Mouse (Mus musculus): ENCODE data around the gene Pabpc6. TPM values are rescaled to one million over a fixed set of nuclear protein-coding genes. Genes with fewer than 3 reads are reported as not detected.

Gene Pabpc6
- not detected for total RNA-seq (2021)
- long read RNA-seq, experiment 1: 0 reads
- long read RNA-seq, experiment 2: 0 reads

- DNase-seq: no peak
Observed at GRCm38 (mm10) chr17:9669283-9669905, at the start of gene Pabpc6. Gene Pabpc6, minus strand, starts transcription at chr17:9669717.

DNA sequence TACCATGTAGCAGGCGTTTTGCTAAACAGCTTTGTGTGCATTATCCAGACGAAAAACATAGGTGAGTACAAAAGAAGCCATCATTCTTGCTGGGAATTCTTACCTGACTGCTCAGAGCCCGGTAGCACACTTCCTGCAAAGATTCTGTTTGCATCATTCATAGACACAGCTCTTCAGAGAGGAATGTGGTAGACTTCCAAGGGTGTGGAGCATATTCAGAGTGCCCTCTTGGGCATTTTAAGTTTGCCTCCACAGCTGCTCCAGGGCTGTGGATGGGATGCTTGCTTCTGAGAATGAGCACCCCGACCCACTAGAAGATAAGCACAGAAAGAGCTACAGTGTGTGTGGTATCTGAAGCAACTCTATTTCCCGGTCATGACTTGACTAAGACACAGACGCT is 41.4 kb upstream of the Pabpc6 start:
- no peak for DNase-seq

GRCm38 (mm10) chr17:9708888-9709287 is 39.4 kb upstream of the Pabpc6 start:
- no peak for DNase-seq

GRCm38 (mm10) chr17:9707356-9707755 is 37.8 kb upstream of the Pabpc6 start:
- DNase-seq: no peak

- DNase-seq: no peak
Observed at GRCm38 (mm10) chr17:9697763-9698162, 28.2 kb upstream of the Pabpc6 start.

DNA sequence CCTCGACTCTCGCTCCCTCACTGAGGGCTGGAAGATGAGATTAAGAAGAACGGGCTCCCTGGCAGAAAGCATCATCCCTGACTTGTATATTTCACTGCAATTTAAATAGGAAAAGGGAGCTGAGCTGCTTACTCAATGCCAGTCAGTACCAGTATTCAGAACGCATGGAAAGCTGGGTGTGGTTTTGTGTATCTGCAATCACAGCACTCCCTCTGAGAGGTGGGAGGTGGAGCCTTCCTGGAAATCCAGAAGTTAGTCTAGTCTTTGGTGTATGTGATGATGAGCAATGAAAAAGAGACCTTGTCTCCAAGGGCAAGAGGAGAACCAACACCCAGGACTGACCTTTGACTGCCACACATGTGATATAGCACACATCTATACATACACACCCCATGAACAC is 21.7 kb upstream of the Pabpc6 start:
- DNase-seq: no peak

DNA sequence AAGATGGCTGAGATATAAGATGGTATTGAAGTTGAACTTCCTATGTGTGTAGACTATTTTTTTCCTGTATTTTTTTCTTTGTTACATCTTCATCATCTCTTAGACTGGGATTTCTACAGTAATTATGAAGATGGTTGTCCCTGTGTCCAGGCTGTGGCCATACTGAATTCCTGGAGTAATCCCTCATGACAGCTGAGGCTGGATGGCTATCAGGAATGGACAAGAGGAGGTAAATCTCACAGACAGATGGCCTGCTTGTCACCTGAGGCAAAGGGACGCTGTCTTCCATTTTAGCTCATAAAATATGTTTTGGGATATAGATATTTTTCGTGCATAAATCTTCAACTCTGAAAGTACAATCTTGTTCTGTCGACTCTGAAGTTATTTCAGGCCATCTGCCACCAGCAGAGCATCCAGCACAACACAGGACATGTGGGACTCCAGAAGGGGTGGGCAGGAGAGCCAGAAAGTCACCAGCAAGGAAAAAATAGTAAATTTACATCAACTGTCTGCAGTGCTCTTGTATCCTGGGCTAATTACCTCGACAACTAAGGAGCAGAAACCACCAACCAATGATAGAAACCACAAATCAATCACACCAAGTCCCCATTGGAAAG is 14.1 kb upstream of the Pabpc6 start:
- DNase-seq: no peak

- no peak for DNase-seq
Observed at GRCm38 (mm10) chr17:9680741-9681140, 11.2 kb upstream of the Pabpc6 start.

DNA sequence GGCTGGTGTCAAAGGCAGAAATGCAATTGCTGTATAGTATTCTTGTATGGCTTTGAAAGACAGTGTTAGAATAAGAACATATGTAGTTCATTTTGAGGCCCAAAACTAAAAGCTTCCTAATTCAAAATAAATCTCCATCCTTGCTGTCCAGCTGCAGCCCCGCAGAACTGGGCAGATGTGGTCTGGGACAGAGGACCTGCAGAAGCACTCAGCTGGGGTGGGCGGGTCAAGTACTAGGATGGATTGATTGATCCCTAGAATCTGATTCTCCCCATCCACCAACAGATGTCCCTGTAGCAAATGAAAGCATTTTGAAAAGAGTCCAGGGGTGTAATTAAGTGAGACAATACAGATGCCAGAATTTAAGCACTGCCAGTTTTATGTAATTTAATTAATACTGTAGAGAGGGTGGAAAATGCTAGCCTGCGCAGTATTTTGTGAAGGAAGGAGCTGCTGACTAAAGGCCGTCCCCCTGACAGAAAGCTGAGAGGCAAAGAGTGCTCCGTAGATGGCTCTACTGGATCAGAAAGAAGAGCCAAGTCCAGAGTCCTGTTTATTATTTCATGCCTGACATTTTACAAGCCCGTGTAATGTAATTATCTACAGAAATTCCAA is 5.8 kb upstream of the Pabpc6 start:
- no peak for DNase-seq

- DNase-seq: no peak
Observed at GRCm38 (mm10) chr17:9667955-9668354, 1.6 kb downstream of the Pabpc6 start.

GRCm38 (mm10) chr17:9658651-9659050 is 10.9 kb downstream of the Pabpc6 start:
- no peak for DNase-seq

- DNase-seq: no peak
Observed at GRCm38 (mm10) chr17:9654155-9654554, 15.4 kb downstream of the Pabpc6 start.

DNA sequence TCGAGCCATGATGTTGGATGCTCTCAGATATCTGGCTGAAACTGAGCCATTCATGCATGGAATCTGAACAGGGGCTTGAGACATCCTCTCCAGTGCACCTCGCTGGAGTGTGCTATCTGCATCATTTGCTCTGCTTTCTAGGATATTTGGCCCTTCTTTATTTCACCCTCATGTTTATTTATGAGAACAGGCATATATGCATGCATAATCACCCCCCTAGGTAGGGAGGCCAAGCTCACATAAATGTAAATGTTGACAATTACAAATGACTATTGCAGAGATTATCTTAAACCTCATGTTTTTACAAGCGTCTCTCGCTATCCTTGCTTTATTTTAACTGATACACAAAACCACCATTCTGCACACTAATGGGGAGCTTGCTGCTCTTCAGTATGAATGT is 21.9 kb downstream of the Pabpc6 start:
- DNase-seq: no peak

DNA sequence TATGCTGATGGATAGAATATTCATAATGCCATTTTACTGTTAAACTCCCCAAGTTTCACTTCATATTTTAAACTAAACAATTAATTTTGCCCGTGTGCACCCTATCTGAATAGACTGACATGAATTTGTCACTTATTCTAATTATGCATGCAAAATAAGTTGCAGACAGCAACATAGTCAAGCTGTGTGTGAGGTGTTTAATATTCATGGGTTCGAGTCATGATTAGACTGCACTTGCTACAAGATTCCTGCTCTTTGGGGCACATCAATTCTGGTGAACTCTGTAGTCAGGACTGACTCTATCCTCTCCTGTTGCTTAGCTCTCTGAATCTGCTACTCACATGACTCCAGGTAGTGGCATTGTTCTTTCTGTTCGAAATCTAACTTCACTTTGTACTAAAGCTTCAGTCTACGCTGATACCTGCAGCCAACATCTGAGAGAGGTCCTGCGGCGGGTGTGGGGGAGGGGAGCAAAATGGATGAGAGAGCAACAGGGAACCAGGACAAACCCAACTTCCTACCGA is 25.8 kb downstream of the Pabpc6 start:
- DNase-seq: no peak

DNA sequence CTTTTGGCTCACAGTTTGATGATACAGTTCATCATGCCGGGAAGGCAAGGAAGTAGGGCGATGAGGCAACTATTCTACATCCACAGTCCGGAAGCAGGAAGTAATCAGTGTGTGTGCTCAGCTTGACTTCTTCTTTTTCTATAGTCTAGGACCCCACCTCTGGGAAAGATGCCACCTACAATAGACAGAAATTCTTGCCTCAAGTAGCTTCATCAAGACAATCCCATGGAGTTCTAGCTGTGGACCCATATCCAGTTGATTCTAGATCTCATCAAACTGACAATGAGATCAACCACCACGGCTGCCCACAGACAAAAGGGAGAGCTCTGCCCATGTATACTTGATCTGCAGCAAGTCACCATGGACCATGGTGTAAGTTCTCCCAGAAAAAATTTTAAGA is 32.5 kb downstream of the Pabpc6 start:
- no peak for DNase-seq

GRCm38 (mm10) chr17:9632579-9633252 is 36.8 kb downstream of the Pabpc6 start:
- no peak for DNase-seq

GRCm38 (mm10) chr17:9632140-9632539 is 37.4 kb downstream of the Pabpc6 start:
- no peak for DNase-seq

GRCm38 (mm10) chr17:9631081-9631480 is 38.4 kb downstream of the Pabpc6 start:
- DNase-seq: no peak

DNA sequence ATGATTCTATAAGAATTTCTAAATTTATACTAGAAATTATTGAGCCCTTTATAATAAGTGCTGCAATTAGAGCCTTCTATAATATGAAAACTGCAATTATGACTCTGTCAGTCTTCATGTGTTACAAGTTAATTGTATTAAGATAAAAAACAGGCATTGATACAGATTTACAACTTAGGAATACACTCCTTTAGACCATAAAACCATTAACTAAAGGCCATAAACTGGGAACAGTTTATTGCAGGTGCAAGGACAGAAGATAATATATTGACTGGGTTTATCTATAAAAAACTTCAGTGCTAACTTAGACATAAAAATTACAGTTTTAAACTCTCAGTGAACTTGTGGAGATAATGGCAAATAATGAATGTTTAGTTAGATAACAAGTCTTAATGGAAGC is 42.5 kb downstream of the Pabpc6 start:
- no peak for DNase-seq

Data from gastrocnemius, postnatal 25 days (tissue).